Mouse (Mus musculus) forebrain, embryonic 16.5 days (tissue): ENCODE measurements around the gene Pnp. TPM values are rescaled to one million over a fixed set of nuclear protein-coding genes. Genes with fewer than 3 reads are reported as not detected.
"Not testable (repeated sequence)": the region's sequence is repeated elsewhere in the genome, so short reads cannot be mapped to it uniquely, and the experiment has no call there.

Experiments used
- ATAC-seq: fragments of 200-750 bp; cut with Nextera tagmentation; 2 replicates; pipeline ENCODE4 v1.8.0; 2017; ENCODE audit warnings: mild to moderate bottlenecking, moderate library complexity
- H3K27ac ChIP-seq: fragments of 300-500 bp; sonication (generic); 2 replicates; pipeline ENCODE4 v1.5.1; 2014; ENCODE audit warnings: low read length, control low read depth
- H3K27me3 ChIP-seq: fragments of 300-500 bp; sonication (generic); replicated peaks from 2 replicates; pipeline ENCODE4 v1.6.1; 2014; ENCODE audit warnings: low read length; ENCODE audit not compliant: control insufficient read depth, insufficient read depth
- H3K36me3 ChIP-seq: fragments of 300-500 bp; sonication (generic); 2 replicates; pipeline ENCODE4 v1.6.1; 2014; ENCODE audit not compliant: control insufficient read depth, insufficient read depth
- H3K4me1 ChIP-seq: fragments of 300-500 bp; sonication (generic); replicated peaks from 2 replicates; pipeline ENCODE4 v1.6.1; 2014; ENCODE audit warnings: low read length; ENCODE audit not compliant: control insufficient read depth, insufficient read depth
- H3K4me2 ChIP-seq: fragments of 300-500 bp; sonication (generic); 2 replicates; pipeline ENCODE4 v1.6.1; 2014; ENCODE audit warnings: mild to moderate bottlenecking, low read length, control low read depth
- H3K4me3 ChIP-seq: fragments of 300-500 bp; sonication (generic); replicated peaks from 2 replicates; pipeline ENCODE4 v1.5.1; 2014; ENCODE audit warnings: mild to moderate bottlenecking, low read length, control low read depth
- H3K9ac ChIP-seq: fragments of 300-500 bp; sonication (generic); replicated peaks from 2 replicates; pipeline ENCODE4 v1.6.1; 2014; ENCODE audit warnings: low read depth, low read length, control low read depth
- H3K9me3 ChIP-seq: fragments of 300-500 bp; sonication (generic); 2 replicates; pipeline ENCODE4 v1.6.1; 2016; ENCODE audit warnings: low read length; ENCODE audit not compliant: control insufficient read depth
- WGBS: fragments of 180-500 bp; shearing (Covaris S2); extraction: QIAGEN DNeasy Blood & Tissue Kit; methylation state at CpG from one replicate; pipeline ENCODE4 v1.1.7; 2014; 5-methylcytosine and 5-hydroxymethylcytosine counted together
- polyA plus RNA-seq: library from polyadenylated mRNA; unstranded; fragments of >200 nt; fragmentation: Nextera tagmentation; extraction: Ambion mirVana; gene quantifications from 2 replicates; pipeline ENCODE4 v1.2.1, GENCODE M21; 2015

Pnp gene
- polyA plus RNA-seq, 1 experiment from 2014 or later: 17.2 TPM

GRCm38 (mm10) chr14:50945081-50945480, 14.2 kb downstream of the Pnp start:
- H3K27ac ChIP-seq: peak overlapping the region; percentile 75
- H3K4me3 ChIP-seq: peak overlapping the region; percentile 53
- H3K27me3 ChIP-seq, ATAC-seq, H3K36me3 ChIP-seq, H3K9me3 ChIP-seq: not testable (repeated sequence)
- H3K4me2 ChIP-seq: peak overlapping the region; percentile 63
- peaks cover 10% of the 10 kb centered on the region for H3K4me1 ChIP-seq
- peak overlapping the region; percentile 59 for H3K9ac ChIP-seq
- 3% methylated on average over 6 of the region's 6 CpGs for WGBS

GRCm38 (mm10) chr14:50945526-50945925, 14.6 kb downstream of the Pnp start:
- H3K9me3 ChIP-seq, ATAC-seq, H3K9ac ChIP-seq, H3K27me3 ChIP-seq, H3K36me3 ChIP-seq, H3K27ac ChIP-seq: not testable (repeated sequence)
- Histone ChIP-seq H3K4me3 (peak overlapping the region; percentile 53), H3K4me2 (peak overlapping the region; percentile 63), H3K4me1 (peaks cover 10% of the 10 kb centered on the region)
- WGBS: 22% methylated on average over 3 of the region's 3 CpGs

- H3K36me3 ChIP-seq: no peaks in the 10 kb centered on the region
- no peak overlapping the region for H3K27ac ChIP-seq
- no peaks in the 10 kb centered on the region for H3K9me3 ChIP-seq
- H3K4me2 ChIP-seq: no peak overlapping the region
- no peaks in the 10 kb centered on the region for H3K27me3 ChIP-seq
- no peak overlapping the region for H3K9ac ChIP-seq
- no peaks in the 10 kb centered on the region; the same call in 1 of the 2 replicates for H3K4me1 ChIP-seq
- 87% methylated on average over 10 of the region's 10 CpGs for WGBS
- no peak overlapping the region for H3K4me3 ChIP-seq
- ATAC-seq: no peak
Measured at GRCm38 (mm10) chr14:50955487-50955886, 24.6 kb downstream of the Pnp start.

DNA sequence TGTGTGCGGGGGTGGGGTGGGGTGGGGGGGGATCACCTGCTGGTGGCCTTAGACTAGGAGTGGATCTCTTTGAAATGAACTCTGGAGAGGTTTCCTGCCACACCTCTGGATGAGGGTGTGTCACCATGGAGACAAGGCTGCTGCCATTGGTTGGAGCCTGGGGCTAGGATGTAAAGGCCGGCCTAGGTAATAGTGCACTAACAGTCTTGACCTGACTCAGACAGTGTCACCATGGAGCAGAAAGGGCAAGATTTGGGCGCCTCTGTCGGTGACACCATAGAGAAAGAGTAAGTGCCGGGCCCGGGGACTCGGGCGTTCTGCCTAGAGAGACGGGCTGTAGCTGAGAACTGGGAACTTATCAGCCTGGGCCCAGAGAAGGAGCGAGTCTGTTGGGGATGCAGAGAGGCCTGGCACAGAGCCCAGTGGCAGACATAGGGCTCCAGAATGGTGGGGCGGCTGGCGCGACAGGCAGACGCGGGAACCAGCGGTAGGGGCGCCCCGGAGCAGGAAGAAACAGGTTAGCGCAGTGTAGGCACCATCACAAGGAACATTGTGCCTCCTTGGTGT, 25.1 kb downstream of the Pnp start, which contains the start of gene Pnp2:
TSS of gene Pnp2 (plus strand) at position 51 of the 567 bp plus-strand sequence.
- Histone ChIP-seq H3K4me3 (0 out of 2 replicates have a peak within 1 kb of the TSS, but pooled peaks have one; percentile 3), H3K4me2 (peak within 1 kb of the TSS; percentile 38)
- not testable (repeated sequence) for H3K9me3 ChIP-seq, H3K9ac ChIP-seq, H3K4me1 ChIP-seq, H3K27ac ChIP-seq, H3K27me3 ChIP-seq, H3K36me3 ChIP-seq
- 4% methylated on average over 19 of the region's 19 CpGs for WGBS
- peak; percentile 95 for ATAC-seq

DNA sequence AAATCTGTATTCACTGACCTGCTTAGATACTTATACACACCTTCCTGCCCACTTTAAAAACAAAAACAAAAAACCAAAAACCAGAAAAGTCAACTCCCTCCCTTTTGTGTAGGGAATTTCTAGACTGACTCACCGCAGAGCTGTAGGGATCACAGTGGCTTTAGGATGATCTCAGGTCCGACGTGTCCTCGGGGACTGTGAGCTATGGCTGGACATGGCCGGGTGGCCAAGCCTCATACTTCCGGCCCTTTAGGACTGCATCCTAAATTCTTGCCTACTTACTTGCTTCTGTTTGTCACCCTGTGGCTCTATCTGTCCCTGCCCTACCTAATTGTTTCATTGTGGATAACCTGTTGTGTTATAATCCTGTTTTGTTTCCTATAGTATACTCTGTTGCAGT, 25.8 kb downstream of the Pnp start:
- not testable (repeated sequence) for H3K36me3 ChIP-seq, H3K9ac ChIP-seq, H3K9me3 ChIP-seq, H3K27me3 ChIP-seq, H3K4me2 ChIP-seq, H3K27ac ChIP-seq, H3K4me1 ChIP-seq, ATAC-seq, H3K4me3 ChIP-seq
- 75% methylated on average over 6 of the region's 6 CpGs for WGBS

GRCm38 (mm10) chr14:50957146-50957545, 26.3 kb downstream of the Pnp start:
- not testable (repeated sequence) for H3K4me2 ChIP-seq, H3K9me3 ChIP-seq, H3K4me1 ChIP-seq, H3K4me3 ChIP-seq, ATAC-seq, H3K9ac ChIP-seq, H3K27ac ChIP-seq, H3K36me3 ChIP-seq, H3K27me3 ChIP-seq
- 70% methylated on average over 3 of the region's 3 CpGs for WGBS

DNA sequence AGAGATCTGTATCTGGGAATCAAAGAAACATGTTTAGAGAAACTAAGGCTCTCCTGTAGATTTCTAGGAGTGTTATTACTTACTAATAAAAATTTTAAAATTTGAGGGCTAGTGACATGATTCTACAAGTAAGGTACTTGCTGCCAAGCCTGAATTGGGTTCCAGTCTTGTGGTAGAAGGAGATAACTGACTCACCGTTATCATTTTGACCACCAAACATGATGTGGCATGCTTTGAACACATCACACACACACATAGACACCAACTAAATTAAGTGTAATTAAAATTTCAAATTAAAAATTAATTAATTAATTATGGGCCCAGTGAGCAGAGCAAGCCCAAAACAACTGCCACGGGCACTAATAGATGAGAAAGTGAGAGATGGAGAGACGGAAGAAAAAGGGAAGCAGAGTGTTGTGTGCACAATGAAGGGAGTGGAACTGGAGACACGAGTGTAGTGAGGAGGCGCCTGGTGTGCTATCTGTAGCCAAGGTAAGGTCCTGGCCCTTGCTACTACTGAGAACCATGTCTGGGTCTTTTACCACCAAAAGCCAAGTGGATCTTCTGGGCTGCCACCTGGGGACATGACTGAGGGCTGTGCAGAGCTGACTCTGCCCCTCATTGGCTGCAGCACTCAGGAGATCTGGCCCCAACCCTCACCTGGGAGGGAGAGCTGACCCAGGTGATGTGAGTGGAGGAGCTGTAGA, 27.6 kb downstream of the Pnp start:
- H3K36me3 ChIP-seq, H3K27me3 ChIP-seq, H3K4me2 ChIP-seq, H3K4me3 ChIP-seq, H3K9me3 ChIP-seq, H3K4me1 ChIP-seq, ATAC-seq, H3K27ac ChIP-seq, H3K9ac ChIP-seq: not testable (repeated sequence)
- 87% methylated on average over 5 of the region's 5 CpGs for WGBS

DNA sequence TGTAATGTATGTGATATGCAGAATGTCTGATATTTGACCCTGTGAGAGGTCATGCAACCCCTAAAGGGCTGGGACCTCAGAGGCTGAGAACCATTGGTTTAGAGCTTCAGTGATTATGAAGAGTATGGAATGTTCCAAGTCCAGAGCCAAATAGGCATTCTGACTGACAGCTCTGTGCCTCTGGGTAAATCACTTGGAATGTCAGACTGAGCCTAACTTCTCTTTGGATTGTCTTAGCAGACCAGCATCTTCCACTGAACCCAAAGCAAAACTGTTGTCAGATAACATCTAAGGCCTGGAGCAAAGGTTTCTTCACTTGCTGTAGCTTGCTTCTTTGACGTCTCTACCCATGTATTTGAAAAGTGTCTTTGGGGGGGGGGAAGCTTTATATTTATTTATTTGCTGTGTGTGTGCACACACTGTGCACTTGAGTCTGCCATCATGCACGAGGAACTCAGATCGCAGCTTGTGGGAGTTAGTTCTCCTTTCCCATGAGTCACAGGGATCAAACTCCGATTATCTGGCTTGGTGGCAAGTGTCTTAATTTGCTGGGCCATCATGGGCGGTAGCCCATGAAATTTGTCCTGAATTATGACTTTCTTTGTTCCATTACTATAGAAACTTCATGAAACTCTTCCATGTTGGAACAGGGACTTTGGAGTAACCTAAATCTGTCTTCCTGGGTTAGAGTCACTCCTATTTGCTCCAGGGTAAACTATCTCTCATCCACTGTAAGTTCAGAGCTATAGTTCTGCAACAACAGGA, 37.5 kb downstream of the Pnp start:
- H3K9ac ChIP-seq: no peak overlapping the region
- ATAC-seq: no peak
- 73% methylated on average over 5 of the region's 5 CpGs for WGBS
- no peaks in the 10 kb centered on the region for H3K27me3 ChIP-seq
- no peak overlapping the region for H3K4me3 ChIP-seq
- H3K4me1 ChIP-seq: peaks cover 6% of the 10 kb centered on the region; the same call in 1 of the 2 replicates
- H3K36me3 ChIP-seq: no peaks in the 10 kb centered on the region
- H3K4me2 ChIP-seq: no peak overlapping the region
- H3K9me3 ChIP-seq: no peaks in the 10 kb centered on the region
- H3K27ac ChIP-seq: no peak overlapping the region

- ATAC-seq: peak; percentile 59
Measured at GRCm38 (mm10) chr14:50969041-50969440, 38.2 kb downstream of the Pnp start.

More at GRCm38 (mm10) chr14:50969041-50969440, 38.2 kb downstream of the Pnp start:
- no peak overlapping the region for H3K4me3 ChIP-seq
- no peaks in the 10 kb centered on the region for H3K27me3 ChIP-seq
- no peak overlapping the region for H3K4me2 ChIP-seq
- H3K4me1 ChIP-seq: peaks cover 6% of the 10 kb centered on the region; the same call in 1 of the 2 replicates
- no peak overlapping the region for H3K9ac ChIP-seq
- no peaks in the 10 kb centered on the region for H3K9me3 ChIP-seq
- no peaks in the 10 kb centered on the region for H3K36me3 ChIP-seq
- no peak overlapping the region for H3K27ac ChIP-seq
- 0% methylated on average over 1 of the region's 1 CpGs for WGBS
